Mouse (Mus musculus) lung, postnatal 0 days (tissue): ENCODE results near the gene Mlip. TPM values are rescaled to one million over a fixed set of nuclear protein-coding genes. Genes with fewer than 3 reads are reported as not detected.

ENCODE experiments used
- ATAC-seq: fragments of 200-750 bp; cut with Nextera tagmentation; 2 replicates; pipeline ENCODE4 v1.8.0; 2017; ENCODE audit warnings: moderate library complexity
- DNase-seq: peaks from one replicate; pipeline ENCODE4 v3.0.0-alpha.2; 2016; ENCODE audit warnings: low spot score
- H3K27ac ChIP-seq: fragments of 300-500 bp; sonication (generic); 2 replicates; pipeline ENCODE4 v1.5.1; 2014; ENCODE audit warnings: antibody characterized with exemption, mild to moderate bottlenecking, low read length, mixed read lengths
- H3K27me3 ChIP-seq: fragments of 300-500 bp; sonication (generic); replicated peaks from 2 replicates; pipeline ENCODE4 v1.6.1; 2014; ENCODE audit warnings: low read length, mixed read lengths; ENCODE audit not compliant: insufficient read depth
- H3K36me3 ChIP-seq: fragments of 300-500 bp; sonication (generic); 2 replicates; pipeline ENCODE4 v1.6.1; 2014; ENCODE audit warnings: low read length, mixed read lengths; ENCODE audit not compliant: insufficient read depth
- H3K4me1 ChIP-seq: fragments of 300-500 bp; sonication (generic); 2 replicates; pipeline ENCODE4 v1.6.1; 2014; ENCODE audit warnings: antibody characterized with exemption, low read depth, low read length, mixed read lengths; ENCODE audit not compliant: insufficient read depth
- H3K4me2 ChIP-seq: fragments of 300-500 bp; sonication (generic); replicated peaks from 2 replicates; pipeline ENCODE4 v1.6.1; 2014; ENCODE audit warnings: low read depth, mild to moderate bottlenecking, low read length, moderate library complexity, mixed read lengths
- H3K4me3 ChIP-seq: fragments of 300-500 bp; sonication (generic); 2 replicates; pipeline ENCODE4 v1.5.1; 2014; ENCODE audit warnings: low read depth, low read length
- H3K9ac ChIP-seq: fragments of 300-500 bp; sonication (generic); replicated peaks from 2 replicates; pipeline ENCODE4 v1.6.1; 2014; ENCODE audit warnings: low read depth, mild to moderate bottlenecking
- H3K9me3 ChIP-seq: fragments of 300-500 bp; sonication (generic); 2 replicates; pipeline ENCODE4 v1.6.1; 2016; ENCODE audit warnings: low read length, mixed read lengths
- CTCF ChIP-seq: IDR thresholded peaks from 2 replicates; pipeline ENCODE4 v1.5.1; 2016; ENCODE audit warnings: antibody characterized with exemption, mild to moderate bottlenecking
- EP300 ChIP-seq: IDR thresholded peaks from 2 replicates; pipeline ENCODE4 v1.6.1; 2016; ENCODE audit warnings: antibody characterized with exemption, mild to moderate bottlenecking, control low read depth
- WGBS: fragments of 180-500 bp; shearing (Covaris S2); extraction: QIAGEN DNeasy Blood & Tissue Kit; methylation state at CpG from one replicate; pipeline ENCODE4 v1.1.7; 2014; 5-methylcytosine and 5-hydroxymethylcytosine counted together
- polyA plus RNA-seq: library from polyadenylated mRNA; unstranded; fragments of >200 nt; fragmentation: Nextera tagmentation; extraction: Ambion mirVana; gene quantifications from 2 replicates; pipeline ENCODE4 v1.2.1, GENCODE M21; 2015

Mlip gene
- polyA plus RNA-seq, 1 experiment from 2014 or later, result 1.8 TPM

DNA sequence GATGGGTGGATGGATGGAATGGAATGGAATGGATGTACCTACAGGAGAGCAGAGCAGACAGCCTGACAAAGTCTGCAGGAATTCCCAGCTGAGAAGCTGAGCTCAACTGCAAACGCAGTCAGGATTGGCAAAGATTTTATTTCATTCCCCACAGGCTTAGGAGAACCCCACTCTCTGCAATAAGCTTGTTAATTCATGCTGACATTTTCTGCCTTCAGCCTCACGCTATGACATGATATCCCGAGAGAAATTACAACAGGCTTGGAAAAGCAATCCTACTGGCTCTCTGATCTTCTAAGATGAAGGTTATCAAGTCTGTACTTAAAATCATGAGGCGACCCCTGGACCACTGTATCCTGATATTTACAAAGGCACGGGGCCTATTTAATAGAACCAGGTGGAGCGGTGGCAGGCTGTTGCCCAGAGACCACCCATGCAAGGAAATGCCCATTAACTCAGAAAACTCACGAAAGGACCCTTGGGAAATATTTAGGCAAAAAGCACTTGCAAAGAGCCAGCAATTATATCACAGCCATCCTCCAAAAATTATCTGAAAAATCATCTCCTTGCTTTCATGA lies 13.1 kb downstream of the Mlip start:
- WGBS, result 40% methylated on average over 7 of the region's 7 CpGs
- no peak for ATAC-seq
- Histone ChIP-seq H3K9me3 (no peaks in the 10 kb centered on the region), H3K4me1 (no peaks in the 10 kb centered on the region), H3K27ac (no peak overlapping the region), H3K36me3 (no peaks in the 10 kb centered on the region), H3K4me3 (no peak overlapping the region), H3K4me2 (no peak overlapping the region), H3K27me3 (no peaks in the 10 kb centered on the region), H3K9ac (no peak overlapping the region)
- TF ChIP-seq EP300, result no peak
- TF ChIP-seq CTCF, result no peak
- DNase-seq, result no peak

DNA sequence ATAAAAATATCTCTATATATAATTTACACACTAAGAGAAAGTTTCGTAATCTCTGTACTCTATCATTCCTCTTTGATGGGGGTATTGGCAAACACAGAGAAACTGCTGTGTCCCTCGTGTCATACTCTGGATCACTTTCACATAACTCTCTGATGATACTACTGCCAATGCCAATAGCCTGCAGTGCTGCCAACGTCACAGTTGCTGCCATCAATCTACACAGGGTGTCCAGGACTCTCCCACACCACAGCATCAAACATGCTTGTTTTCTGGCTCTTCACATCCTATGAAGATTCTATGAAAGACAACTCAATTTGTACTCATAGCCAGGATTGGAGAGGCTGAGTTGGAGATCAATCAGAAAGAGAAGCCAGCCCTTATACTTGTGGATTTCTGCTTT lies 17.4 kb downstream of the Mlip start:
- no peaks in the 10 kb centered on the region for H3K9me3 ChIP-seq
- no peaks in the 10 kb centered on the region for H3K36me3 ChIP-seq
- no peaks in the 10 kb centered on the region for H3K27me3 ChIP-seq
- ATAC-seq (no peak), DNase-seq (no peak)
- H3K4me1 ChIP-seq, result no peaks in the 10 kb centered on the region
- H3K27ac ChIP-seq, result no peak overlapping the region
- no peak overlapping the region for H3K4me3 ChIP-seq
- no peak overlapping the region for H3K9ac ChIP-seq
- WGBS, result 74% methylated on average over 3 of the region's 3 CpGs
- no peak overlapping the region for H3K4me2 ChIP-seq
- TF ChIP-seq EP300, result no peak
- no peak for TF ChIP-seq CTCF

DNA sequence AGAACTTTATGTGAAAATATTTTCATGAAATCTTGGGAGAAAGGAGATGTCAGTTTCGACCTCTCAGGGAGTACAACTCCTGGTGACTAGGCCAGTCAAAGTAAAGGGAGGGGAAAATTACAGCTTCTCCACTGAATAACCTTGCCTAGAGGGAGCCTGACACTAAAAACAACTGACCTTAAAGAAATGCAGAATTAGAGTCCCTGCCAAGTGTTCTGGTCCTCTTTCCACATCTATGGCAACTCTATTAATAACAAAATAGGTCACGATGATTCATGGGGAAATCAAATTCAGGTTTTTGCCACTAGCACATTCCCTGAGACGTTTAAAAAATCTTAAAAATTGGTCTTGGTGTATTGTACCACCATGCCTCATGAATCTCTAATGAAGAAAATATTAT lies 34.4 kb downstream of the Mlip start:
- Histone ChIP-seq H3K9me3 (no peaks in the 10 kb centered on the region), H3K4me1 (no peaks in the 10 kb centered on the region), H3K4me2 (no peak overlapping the region), H3K27ac (no peak overlapping the region), H3K9ac (no peak overlapping the region), H3K27me3 (no peaks in the 10 kb centered on the region), H3K36me3 (no peaks in the 10 kb centered on the region), H3K4me3 (no peak overlapping the region)
- ATAC-seq, result no peak
- TF ChIP-seq EP300 (no peak), CTCF (no peak)
- 78% methylated on average over 3 of the region's 3 CpGs for WGBS
- DNase-seq, result no peak

DNA sequence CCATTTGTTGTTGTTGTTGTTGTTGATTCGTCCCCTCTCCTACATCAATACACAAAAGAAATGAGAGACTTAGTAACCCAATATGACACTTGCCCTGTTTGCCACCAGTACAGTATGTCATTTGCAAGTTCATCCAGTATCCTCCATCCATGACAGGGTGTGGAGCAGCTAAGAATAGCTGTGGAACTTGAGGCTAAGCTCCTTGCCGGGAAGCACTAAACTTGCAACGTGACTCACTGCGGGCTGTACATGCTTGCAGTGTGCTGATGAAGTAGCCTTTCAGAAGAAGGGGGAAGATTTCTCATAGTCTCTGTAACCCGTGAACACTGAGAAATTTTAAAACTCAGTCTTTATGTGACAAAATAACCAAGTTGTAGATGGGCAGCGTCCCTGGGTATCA lies 42.2 kb downstream of the Mlip start:
- 54% methylated on average over 6 of the region's 6 CpGs for WGBS
- H3K27me3 ChIP-seq, result no peaks in the 10 kb centered on the region
- no peaks in the 10 kb centered on the region for H3K36me3 ChIP-seq
- DNase-seq (peak; percentile 25), ATAC-seq (peak; percentile 57)
- H3K9me3 ChIP-seq, result no peaks in the 10 kb centered on the region
- TF ChIP-seq EP300, result no peak
- TF ChIP-seq CTCF, result no peak
- H3K27ac ChIP-seq, result no peak overlapping the region
- H3K4me2 ChIP-seq, result no peak overlapping the region
- H3K9ac ChIP-seq, result no peak overlapping the region
- no peak overlapping the region for H3K4me3 ChIP-seq
- H3K4me1 ChIP-seq, result no peaks in the 10 kb centered on the region

DNA sequence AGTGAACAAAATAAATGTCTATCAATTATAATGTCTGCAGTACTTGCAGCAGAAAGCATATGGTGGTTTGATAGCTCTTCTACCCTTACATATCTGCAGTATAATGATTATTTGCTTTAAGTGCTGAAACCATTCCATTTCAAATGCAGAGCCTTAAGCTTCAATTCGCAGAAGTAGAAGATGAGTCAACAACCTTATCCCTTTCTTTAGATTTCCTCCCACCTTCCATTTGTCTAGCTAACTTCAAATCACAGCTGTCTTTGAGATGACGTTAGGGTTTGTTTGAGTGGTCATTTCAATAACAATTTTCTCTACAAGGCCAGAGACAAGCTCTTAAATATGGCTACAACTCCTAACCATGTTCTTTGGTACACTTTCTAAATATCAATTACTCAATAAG lies 47.4 kb downstream of the Mlip start:
- ATAC-seq (no peak), DNase-seq (no peak)
- no peaks in the 10 kb centered on the region for H3K27me3 ChIP-seq
- WGBS, result 76% methylated on average over 2 of the region's 2 CpGs
- H3K27ac ChIP-seq, result no peak overlapping the region
- H3K36me3 ChIP-seq, result no peaks in the 10 kb centered on the region
- H3K9me3 ChIP-seq, result no peaks in the 10 kb centered on the region
- no peaks in the 10 kb centered on the region for H3K4me1 ChIP-seq
- H3K4me3 ChIP-seq, result no peak overlapping the region
- no peak overlapping the region for H3K4me2 ChIP-seq
- TF ChIP-seq CTCF (no peak), EP300 (no peak)
- H3K9ac ChIP-seq, result no peak overlapping the region

DNA sequence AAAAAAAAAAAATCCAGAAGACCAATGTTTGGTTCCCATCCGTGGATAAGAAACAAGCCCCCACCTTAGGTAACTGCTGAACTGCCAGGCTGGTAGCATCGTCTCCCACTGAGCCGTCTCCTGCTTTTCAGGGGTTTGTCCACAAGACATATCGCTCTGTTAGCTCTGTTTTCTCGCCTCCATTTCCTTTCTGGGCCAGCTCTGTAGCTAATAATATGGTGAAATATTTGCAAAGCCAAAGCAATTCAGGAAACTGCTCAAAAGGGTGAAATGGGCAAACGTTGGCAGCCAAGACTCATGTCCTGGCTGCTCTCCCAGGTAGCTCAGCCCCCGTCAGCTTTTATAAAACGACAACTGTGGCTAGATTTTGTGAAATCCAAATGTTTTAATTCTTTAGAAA lies 50.4 kb downstream of the Mlip start:
- TF ChIP-seq EP300 (no peak), CTCF (no peak)
- no peak overlapping the region for H3K27ac ChIP-seq
- H3K36me3 ChIP-seq, result no peaks in the 10 kb centered on the region
- H3K9ac ChIP-seq, result no peak overlapping the region
- no peak overlapping the region for H3K4me3 ChIP-seq
- ATAC-seq (no peak), DNase-seq (peak; percentile 13)
- 43% methylated on average over 8 of the region's 8 CpGs for WGBS
- H3K4me2 ChIP-seq, result no peak overlapping the region
- no peaks in the 10 kb centered on the region for H3K4me1 ChIP-seq
- H3K9me3 ChIP-seq, result no peaks in the 10 kb centered on the region
- H3K27me3 ChIP-seq, result no peaks in the 10 kb centered on the region

DNA sequence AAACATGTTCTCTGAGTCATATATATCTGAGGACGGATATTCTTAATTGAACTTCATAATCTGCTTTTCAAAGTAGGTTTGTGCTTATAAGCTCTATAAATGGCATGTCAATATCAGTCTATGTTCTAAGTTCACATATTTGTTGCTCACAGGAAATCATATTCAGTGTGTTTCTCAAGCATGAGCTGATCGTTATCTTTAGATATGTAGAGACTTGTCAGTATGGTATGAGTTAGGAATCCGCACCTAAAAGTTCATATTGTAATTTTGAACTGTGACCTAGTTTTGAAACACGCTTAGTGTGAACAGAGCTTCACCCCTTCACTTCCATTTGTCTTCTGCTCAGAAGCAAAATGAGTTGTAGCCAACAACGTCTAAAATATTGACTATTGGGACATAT lies 64.8 kb downstream of the Mlip start:
- H3K4me3 ChIP-seq, result no peak overlapping the region
- H3K9me3 ChIP-seq, result no peaks in the 10 kb centered on the region
- no peak overlapping the region for H3K27ac ChIP-seq
- TF ChIP-seq EP300, result no peak
- TF ChIP-seq CTCF, result no peak
- no peaks in the 10 kb centered on the region for H3K27me3 ChIP-seq
- H3K9ac ChIP-seq, result no peak overlapping the region
- no peak for DNase-seq
- H3K4me1 ChIP-seq, result no peaks in the 10 kb centered on the region
- 88% methylated on average over 5 of the region's 5 CpGs for WGBS
- ATAC-seq, result no peak
- H3K4me2 ChIP-seq, result no peak overlapping the region
- no peaks in the 10 kb centered on the region for H3K36me3 ChIP-seq
